Mouse (Mus musculus): ENCODE results near the gene Ptp4a2. TPM values are rescaled to one million over a fixed set of nuclear protein-coding genes. Genes with fewer than 3 reads are reported as not detected.

The Ptp4a2 gene
- total RNA-seq, 2 experiments from 2014 or later, result 572 to 625 TPM

GRCm38 (mm10) chr4:129795861-129796260, 15.2 kb upstream of the Ptp4a2 start:
- no peak for DNase-seq

DNA sequence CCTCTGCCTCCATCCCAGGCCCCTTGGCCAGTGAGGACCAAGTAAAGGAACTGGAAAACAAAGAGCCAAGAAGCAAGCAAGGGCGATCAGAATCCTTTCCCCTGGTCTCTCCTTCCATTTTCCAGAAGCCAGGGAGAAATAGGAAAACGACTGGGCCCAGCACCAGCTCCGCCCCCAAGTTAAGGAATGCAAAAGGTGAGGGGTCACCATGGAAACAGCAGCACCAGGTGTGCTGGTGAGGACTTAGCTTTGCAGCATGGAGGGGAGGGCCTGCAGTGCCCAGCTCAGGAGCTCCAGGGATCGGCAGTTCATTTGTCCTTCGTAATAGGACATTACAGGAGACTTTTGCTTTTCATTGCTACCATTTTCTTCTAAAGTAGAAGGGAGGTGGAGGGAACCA, 13.0 kb upstream of the Ptp4a2 start:
- no peak for DNase-seq

- DNase-seq, result no peak
Measured at GRCm38 (mm10) chr4:129803368-129803767, 7.7 kb upstream of the Ptp4a2 start.

GRCm38 (mm10) chr4:129805059-129805458, 6.0 kb upstream of the Ptp4a2 start:
- DNase-seq, result no peak

GRCm38 (mm10) chr4:129811605-129812468, 818 bp downstream of the Ptp4a2 start:
- no peak for DNase-seq

- DNase-seq, result no peak
Measured at GRCm38 (mm10) chr4:129817591-129817990, 6.6 kb downstream of the Ptp4a2 start.

GRCm38 (mm10) chr4:129818506-129819195, 7.6 kb downstream of the Ptp4a2 start:
- DNase-seq, result no peak

DNA sequence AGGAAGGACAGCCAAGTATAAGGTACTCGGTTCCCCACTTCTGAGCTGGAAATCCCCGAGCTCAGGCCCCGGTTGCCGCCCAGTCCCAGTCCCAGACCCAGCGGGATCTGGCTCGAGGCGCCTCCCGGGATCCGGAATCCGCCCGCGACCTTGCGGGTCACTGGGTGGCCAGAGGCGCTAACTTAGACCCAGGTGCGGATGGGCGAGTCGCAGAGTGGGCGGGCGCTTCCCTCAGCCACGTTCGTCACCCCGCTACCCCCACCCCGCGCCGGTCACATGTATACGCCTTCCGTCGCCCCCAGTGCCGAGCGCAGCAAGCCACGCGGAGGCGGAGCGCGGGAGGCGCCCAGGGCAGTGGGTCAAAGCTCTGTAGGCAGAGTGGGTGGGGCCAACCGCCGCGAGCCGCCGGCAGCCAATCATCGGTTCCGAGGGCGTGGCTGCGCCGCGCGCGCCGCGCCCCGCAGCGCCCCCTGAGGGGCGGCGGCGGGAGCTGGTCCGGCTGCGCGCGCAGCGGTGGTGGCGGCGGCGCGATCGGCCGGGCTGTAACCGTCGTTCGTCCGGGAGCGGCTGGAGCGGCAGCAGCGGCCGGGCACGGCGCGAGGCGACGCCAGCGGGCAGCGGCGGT, 8.8 kb downstream of the Ptp4a2 start:
- peak; percentile 96 for DNase-seq

GRCm38 (mm10) chr4:129820417-129821086, 9.5 kb downstream of the Ptp4a2 start:
- DNase-seq, result peak; percentile 79

GRCm38 (mm10) chr4:129821087-129821616, 10.1 kb downstream of the Ptp4a2 start:
- DNase-seq, result no peak

DNA sequence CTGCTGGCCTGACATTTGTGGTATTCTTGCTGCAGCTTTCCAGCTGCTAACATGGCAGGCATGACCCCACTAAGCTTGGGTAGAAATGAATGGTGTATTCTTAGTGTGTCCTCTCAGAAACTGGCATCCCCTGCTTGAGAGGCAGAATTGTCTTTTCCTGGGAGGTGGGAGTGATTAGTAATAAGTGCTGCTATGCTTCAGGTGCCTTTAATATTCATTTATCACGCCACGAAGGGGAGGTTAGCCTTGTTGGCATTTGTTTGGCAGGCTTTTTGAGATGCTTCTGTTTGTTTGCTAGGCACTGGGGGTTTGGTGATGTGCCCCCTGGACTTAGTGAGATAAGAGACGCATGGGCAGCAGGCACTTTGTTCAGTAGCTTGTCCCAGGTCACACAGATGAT, 11.3 kb downstream of the Ptp4a2 start:
- DNase-seq, result no peak

DNA sequence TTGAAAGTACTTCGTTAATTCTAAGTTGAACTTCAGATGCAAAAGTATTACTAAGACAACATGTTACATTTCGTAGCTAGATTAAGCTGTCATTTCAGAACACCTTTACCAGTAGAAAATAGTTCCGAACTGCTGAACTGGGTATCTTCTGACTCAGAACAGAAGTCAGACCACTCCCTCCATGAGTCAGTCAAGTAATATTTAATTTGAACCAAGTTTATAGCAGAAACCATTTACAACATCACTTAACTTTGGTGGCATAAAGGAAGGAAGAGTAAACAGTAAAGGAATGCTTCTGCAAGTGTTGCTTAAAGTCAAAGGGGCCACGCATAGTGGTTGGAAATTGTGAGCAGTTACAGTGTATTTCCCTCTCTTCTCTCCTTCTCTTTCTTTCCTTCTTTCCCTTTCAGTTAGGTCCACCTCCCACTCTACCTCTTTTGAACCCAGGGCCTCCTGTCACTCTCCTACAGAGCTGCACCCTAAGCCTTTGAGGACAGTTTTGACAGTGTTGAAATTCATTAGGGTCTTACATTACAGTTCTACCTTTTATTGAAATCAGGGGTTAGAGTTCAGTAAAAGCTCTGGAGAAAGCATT, 12.3 kb downstream of the Ptp4a2 start:
- no peak for DNase-seq

DNA sequence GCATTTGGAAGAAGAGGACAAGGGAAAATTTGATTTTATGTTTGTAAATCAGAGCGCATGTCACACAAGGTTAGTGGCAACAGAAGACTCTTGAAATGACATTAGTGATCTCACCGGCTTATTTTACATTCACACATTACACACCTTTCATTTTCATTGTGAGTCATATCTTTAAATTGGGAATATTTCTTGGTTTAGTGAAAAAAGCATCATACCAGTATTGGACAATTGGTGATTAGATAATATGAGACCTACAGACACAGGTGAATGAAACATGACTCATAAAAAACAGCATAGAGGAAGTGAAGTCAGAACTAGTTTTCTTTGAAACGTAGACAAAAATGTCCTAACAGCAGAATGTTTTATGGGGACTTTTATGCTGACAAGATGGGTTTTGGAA, 16.6 kb downstream of the Ptp4a2 start:
- DNase-seq, result no peak

GRCm38 (mm10) chr4:129828081-129828480, 17.1 kb downstream of the Ptp4a2 start:
- DNase-seq, result no peak

- no peak for DNase-seq
Measured at GRCm38 (mm10) chr4:129829799-129830198, 18.8 kb downstream of the Ptp4a2 start.

DNA sequence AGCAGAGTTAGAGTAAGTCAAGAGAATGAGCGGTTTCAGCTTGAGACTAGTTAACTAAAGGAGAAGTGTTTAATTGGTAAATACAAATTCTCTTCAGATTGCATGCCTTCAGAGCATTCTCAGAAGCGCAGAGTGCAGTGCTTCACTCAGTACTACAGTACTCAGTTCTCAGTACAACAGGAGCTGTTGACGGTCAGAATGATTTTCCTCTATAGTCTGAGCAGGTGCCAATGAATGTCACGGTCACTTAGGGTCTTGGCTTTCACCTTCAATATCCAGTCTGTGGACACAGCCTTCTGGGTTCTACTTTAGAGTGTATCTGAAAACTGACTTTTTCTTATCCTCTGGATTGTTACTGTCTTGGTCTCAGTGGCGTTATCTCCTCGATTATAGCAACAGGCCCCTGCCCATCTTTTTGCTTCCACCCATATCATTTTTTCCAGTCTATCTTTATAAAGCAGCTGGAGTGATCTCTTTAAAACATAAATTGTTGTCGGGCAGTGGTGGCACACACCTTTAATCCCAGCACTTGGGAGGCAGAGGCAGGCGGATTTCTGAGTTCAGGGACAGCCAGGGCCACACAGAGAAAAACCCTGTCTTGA, 19.4 kb downstream of the Ptp4a2 start:
- DNase-seq, result no peak

DNA sequence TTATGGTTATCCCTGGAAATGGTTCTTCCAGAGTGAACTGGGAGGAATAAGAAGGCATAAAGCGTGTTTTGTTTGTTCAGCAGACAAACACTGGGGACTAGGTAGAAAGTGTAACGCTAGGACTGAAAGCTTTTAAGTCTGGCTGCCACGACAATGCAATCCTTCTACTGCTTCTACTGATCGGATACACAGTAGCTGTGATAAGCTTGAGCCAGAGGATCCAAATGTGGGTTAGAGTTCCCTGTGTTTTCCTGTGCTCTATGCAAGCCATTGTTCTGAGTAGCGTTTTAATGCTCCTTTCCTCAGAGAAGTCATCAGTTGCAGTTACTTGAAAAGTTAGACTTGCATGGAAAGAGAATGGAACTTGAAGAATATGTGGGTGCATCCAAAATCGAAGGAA, 23.6 kb downstream of the Ptp4a2 start:
- DNase-seq, result no peak

DNA sequence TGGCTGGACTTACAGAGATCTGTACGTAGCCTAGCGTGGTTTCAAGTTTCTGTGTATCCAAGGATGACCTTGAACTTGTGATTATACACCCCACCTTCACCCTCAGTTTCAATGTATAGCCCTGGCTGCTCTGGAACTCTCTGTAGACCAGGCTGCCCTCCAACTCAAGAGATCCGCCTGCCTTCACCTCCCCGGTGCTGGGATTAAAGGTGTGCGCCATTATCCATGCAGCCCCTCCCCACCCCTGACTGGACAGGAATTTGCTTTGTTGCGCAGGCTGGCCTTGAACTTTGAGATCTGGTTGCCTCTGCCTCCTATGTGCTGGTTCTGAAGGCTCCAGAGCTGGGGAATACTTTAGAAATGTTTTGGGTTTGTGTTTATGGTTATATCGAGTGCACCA, 24.3 kb downstream of the Ptp4a2 start:
- DNase-seq, result no peak

DNA sequence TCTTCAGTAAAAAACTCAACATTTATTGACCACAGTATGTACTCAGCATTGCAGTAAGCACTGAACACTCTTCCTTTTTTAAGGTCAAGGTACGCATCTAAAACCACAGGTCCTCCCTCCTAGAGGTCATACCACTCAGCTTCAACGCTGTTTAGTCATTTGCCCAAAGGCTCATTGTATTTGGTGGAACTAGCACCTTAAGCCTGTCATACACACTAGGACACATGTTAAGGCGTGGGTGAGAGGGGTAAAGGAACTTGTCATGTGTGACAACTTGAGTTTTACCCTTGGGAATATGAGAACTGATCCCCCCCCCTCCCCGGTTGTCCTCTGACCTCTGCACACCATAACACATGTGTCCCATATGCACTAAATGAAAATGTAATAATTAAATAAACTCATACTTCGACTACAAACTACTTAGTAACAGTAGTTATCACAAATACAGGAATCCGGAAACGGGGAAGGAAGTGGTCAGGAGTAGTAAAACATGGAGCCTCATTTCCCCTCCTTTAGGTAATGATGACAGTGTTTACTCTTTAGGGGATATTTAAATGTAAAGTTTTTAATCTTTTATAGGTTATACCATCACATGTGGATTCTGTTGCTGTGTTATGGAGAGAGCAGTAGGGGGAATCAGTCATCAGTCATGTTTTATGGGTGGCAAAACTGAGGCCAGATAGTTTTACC, 29.0 kb downstream of the Ptp4a2 start:
- no peak for DNase-seq

DNA sequence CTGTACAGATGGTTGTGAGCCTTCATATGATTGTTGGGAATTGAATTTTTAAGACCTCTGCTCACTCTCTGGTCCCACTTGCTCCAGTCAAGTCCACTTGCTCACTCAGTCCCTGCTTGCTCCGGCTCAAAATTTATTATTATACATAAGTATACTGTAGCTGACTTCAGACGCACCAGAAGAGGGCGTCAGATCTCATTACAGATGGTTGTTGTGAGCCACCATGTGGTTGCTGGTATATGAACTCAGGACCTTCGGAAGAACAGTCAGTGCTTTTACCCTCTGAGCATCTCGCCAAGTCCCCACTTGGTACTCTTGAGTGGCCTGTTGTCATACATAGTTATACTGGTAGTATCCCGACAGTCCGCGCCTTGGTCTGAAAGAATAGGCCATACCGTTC, 35.8 kb downstream of the Ptp4a2 start:
- DNase-seq, result no peak

DNA sequence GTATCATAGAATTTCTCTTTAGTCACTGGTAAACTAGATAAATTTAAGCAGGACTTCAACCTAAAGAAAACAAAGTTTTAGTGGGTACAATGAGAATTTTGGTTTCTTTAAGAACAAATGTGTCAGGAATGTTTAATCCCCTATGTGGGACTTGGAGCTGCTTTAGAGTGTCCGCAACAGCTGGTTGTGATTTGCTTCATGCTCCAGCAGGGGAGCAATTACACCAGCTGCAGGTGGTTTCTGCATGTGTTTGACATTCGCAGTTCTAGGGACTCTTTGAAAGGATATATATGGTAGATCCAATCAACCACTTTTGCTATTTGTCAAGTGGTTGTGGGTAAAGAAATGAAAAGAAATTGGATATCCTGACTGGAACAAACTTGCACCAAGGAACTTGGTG, 39.5 kb downstream of the Ptp4a2 start:
- DNase-seq, result no peak

All from gastrocnemius, postnatal 10 days (tissue).